Comparison of ENCODE assay signal across 10 mouse cellular contexts in genomic region chr6:87578247-87578646, GRCm38 (mm10). TPM values are rescaled to one million over a fixed set of nuclear protein-coding genes. Genes with fewer than 3 reads are reported as not detected.
A peak's percentile ranks its signal among the peaks of the same experiment; 100 is the strongest.
DNase-seq lines count a peak whose midpoint lies in the region; TF ChIP-seq lines count a peak whose summit lies in the region.
"Had no signal": no experiment of that assay in that cellular context is flagged by ENCODE, and none has a peak within 500 bp of the region (broad histone marks: within the 10 kb centered on the region; RNA-seq: fewer than 3 reads in every experiment).

No protein-coding gene starts in this region.

- intact Hi-C loops in left cerebral cortex, postnatal 4 days (cut with DNase I) = loop anchor here (10.0 kb wide), 1 partner anchor 87 kb away; no protein-coding TSS in a partner anchor
- intact Hi-C loops in left cerebral cortex, postnatal 36 days (cut with DNase I) = no loop called here

- peak; percentile 36 for DNase-seq in heart, postnatal 4 days
- no peak for DNase-seq in heart, adult 9 months (ENCODE audit: low spot score in 2 of 2)
- peak; percentile 44 for DNase-seq in left cerebral cortex, postnatal 4 days
- no peak for DNase-seq in left cerebral cortex, postnatal 36 days (ENCODE audit: low spot score in 2 of 2)
- peak; percentile 16 for DNase-seq in Muller cell, postnatal 12 days (ENCODE audit: inconsistent ontology term)
- no peak for DNase-seq in urinary bladder, adult 18-20 months (ENCODE audit: low spot score in 2 of 2)
- DNase-seq: adrenal gland, postnatal 25 days had no signal

- no peaks in the 10 kb centered on the region for H3K4me1 ChIP-seq in cortical plate, adult 2 months (ENCODE audit: control insufficient read depth, insufficient read depth, low read length)
- H3K4me1 ChIP-seq: neural tube, embryonic 12.5 days had no signal

- no peak overlapping the region for H3K4me3 ChIP-seq in cortical plate, adult 2 months (ENCODE audit: insufficient read depth, low read length)
- H3K4me3 ChIP-seq: heart, embryonic 12.5 days; neural tube, embryonic 12.5 days had no signal

- H3K27ac ChIP-seq in cortical plate, adult 2 months (ENCODE audit: insufficient read depth, low read length) = no peak overlapping the region
- H3K27ac ChIP-seq: neural tube, embryonic 12.5 days had no signal

- peak; percentile 38 for TF ChIP-seq CTCF in cortical plate, adult 2 months (IDR thresholded peaks at IDR 0.05; ENCODE audit: extremely low read depth, insufficient read depth, low read length)

- no peak for TF ChIP-seq POLR2A in cortical plate, adult 2 months (IDR thresholded peaks at IDR 0.05; ENCODE audit: extremely low read depth, insufficient read depth, low read length)

RNA-seq across cellular contexts. Expression of gene Prokr1, which starts 12.3 kb away (rescaled TPM):
- 1 to 10 TPM in 1 of 2 experiments, under 1 TPM in 1; 0.88 to 1.1 TPM for total RNA-seq in heart, postnatal 4 days (2021)
- 1 to 10 TPM in 1 of 2 experiments, under 1 TPM in 1; 0.94 to 1.0 TPM for total RNA-seq in left cerebral cortex, postnatal 4 days (2021)
- total RNA-seq in left cerebral cortex, postnatal 36 days (2021) = under 1 TPM; 0.09 to 0.17 TPM
- 0.04 and 0.13 TPM in 2 replicates for polyA plus RNA-seq in cortical plate, adult 2 months (2012; rRNA removed)

RNA-seq across cellular contexts. Expression of gene Arhgap25, which starts 45.2 kb away (rescaled TPM):
- 1 to 10 TPM; 5.2 to 6.1 TPM for total RNA-seq in heart, postnatal 4 days (2021)
- 1 to 10 TPM; 2.4 to 3.7 TPM for total RNA-seq in left cerebral cortex, postnatal 4 days (2021)
- 10 to 100 TPM in 1 of 2 experiments, 1 to 10 TPM in 1; 7.9 to 10.7 TPM for total RNA-seq in left cerebral cortex, postnatal 36 days (2021)
- polyA plus RNA-seq in cortical plate, adult 2 months (2012; rRNA removed) = 6.2 and 7.0 TPM in 2 replicates

Comparison
In these comparisons a context has a peak if more than half of its experiments do, and no peak if none do; other contexts are left out.
1. DNase-seq: peak in heart, postnatal 4 days (single experiment), left cerebral cortex, postnatal 4 days (single experiment) and Muller cell, postnatal 12 days (single experiment); none in heart, adult 9 months (0 of 2), left cerebral cortex, postnatal 36 days (0 of 2) and urinary bladder, adult 18-20 months (0 of 2).